Mouse (Mus musculus) heart, embryonic 15.5 days (tissue): ENCODE measurements at regions not wholly inside any gene's neighbourhood (a gene's known extent, or its start where the extent isn't known, plus 50 kb on each side); places are given as distances from the start of the nearest gene placed in this dataset.

Source experiments
- ATAC-seq: fragments of 200-750 bp; cut with Nextera tagmentation; replicated peaks from 2 replicates; pipeline ENCODE4 v1.8.0; 2017; ENCODE audit warnings: low read depth, moderate TSS enrichment; ENCODE audit not compliant: insufficient number of reproducible peaks, insufficient read depth, low FRiP score
- H3K27ac ChIP-seq: fragments of 300-500 bp; sonication (generic); 2 replicates; pipeline ENCODE4 v1.5.1; 2015; ENCODE audit warnings: mild to moderate bottlenecking, inconsistent platforms
- H3K27me3 ChIP-seq: fragments of 300-500 bp; sonication (generic); 2 replicates; pipeline ENCODE4 v1.6.1; 2015; ENCODE audit warnings: inconsistent platforms
- H3K36me3 ChIP-seq: fragments of 300-500 bp; sonication (generic); 2 replicates; pipeline ENCODE4 v1.6.1; 2015; ENCODE audit warnings: mild to moderate bottlenecking, inconsistent platforms
- H3K4me1 ChIP-seq: fragments of 300-500 bp; sonication (generic); replicated peaks from 2 replicates; pipeline ENCODE4 v1.6.1; 2015; ENCODE audit warnings: inconsistent platforms
- H3K4me2 ChIP-seq: fragments of 300-500 bp; sonication (generic); 2 replicates; pipeline ENCODE4 v1.6.1; 2015; ENCODE audit warnings: inconsistent platforms, mild to moderate bottlenecking, moderate library complexity
- H3K4me3 ChIP-seq: fragments of 300-500 bp; sonication (generic); 2 replicates; pipeline ENCODE4 v1.5.1; 2015; ENCODE audit warnings: mild to moderate bottlenecking, inconsistent platforms
- H3K9ac ChIP-seq: fragments of 300-500 bp; sonication (generic); 2 replicates; pipeline ENCODE4 v1.6.1; 2015; ENCODE audit warnings: mild to moderate bottlenecking, inconsistent platforms
- H3K9me3 ChIP-seq: fragments of 300-500 bp; sonication (generic); replicated peaks from 2 replicates; pipeline ENCODE4 v1.6.1; 2016; ENCODE audit warnings: inconsistent platforms
- WGBS: fragments of 180-500 bp; shearing (Covaris S2); methylation state at CpG from one replicate; pipeline ENCODE4 v1.1.7; 2015; ENCODE audit warnings: mixed read lengths; 5-methylcytosine and 5-hydroxymethylcytosine counted together

GRCm38 (mm10) chr14:24886896-24887421 is 400.0 kb downstream of the Rps24 start:
- 59% methylated on average over 8 of the region's 8 CpGs for WGBS

GRCm38 (mm10) chr14:24890856-24891255 is 403.9 kb downstream of the Rps24 start:
- H3K4me3 ChIP-seq, result no peak overlapping the region
- WGBS, result 76% methylated on average over 2 of the region's 2 CpGs
- H3K36me3 ChIP-seq, result no peaks in the 10 kb centered on the region
- H3K9me3 ChIP-seq, result no peaks in the 10 kb centered on the region
- no peak overlapping the region for H3K27ac ChIP-seq
- H3K4me1 ChIP-seq, result no peaks in the 10 kb centered on the region
- ATAC-seq, result no peak
- H3K27me3 ChIP-seq, result no peaks in the 10 kb centered on the region
- H3K9ac ChIP-seq, result no peak overlapping the region
- no peak overlapping the region for H3K4me2 ChIP-seq

More at GRCm38 (mm10) chr14:24886896-24887421, 400.0 kb downstream of the Rps24 start:
- no peak for ATAC-seq
- no peak overlapping the region for H3K4me3 ChIP-seq
- H3K27ac ChIP-seq, result no peak overlapping the region
- H3K36me3 ChIP-seq, result no peaks in the 10 kb centered on the region
- H3K9ac ChIP-seq, result no peak overlapping the region
- no peak overlapping the region for H3K4me2 ChIP-seq
- H3K27me3 ChIP-seq, result no peaks in the 10 kb centered on the region
- H3K9me3 ChIP-seq, result no peaks in the 10 kb centered on the region
- H3K4me1 ChIP-seq, result no peaks in the 10 kb centered on the region

DNA sequence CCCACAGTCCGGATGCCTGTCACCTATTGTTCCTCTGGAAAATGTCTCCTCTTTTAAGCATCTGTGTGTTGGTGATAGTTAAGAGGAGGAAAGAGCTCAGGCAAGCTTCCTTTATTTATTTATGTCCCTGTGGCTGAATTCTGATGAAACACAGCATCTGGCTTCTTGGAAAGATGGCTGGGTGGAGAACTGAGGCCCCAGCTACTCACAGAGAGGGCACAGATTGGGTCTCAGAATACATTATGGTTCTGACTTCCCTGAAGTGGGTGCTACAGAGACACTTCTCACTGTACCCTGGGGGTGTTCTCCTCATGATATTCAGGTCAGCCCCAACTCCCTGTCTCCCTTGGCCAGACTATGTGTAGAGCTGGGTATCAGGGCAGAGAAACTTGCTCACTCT is 408.3 kb downstream of the Rps24 start:
- ATAC-seq, result no peak
- Histone ChIP-seq H3K36me3 (no peaks in the 10 kb centered on the region), H3K4me3 (no peak overlapping the region), H3K27ac (peak overlapping the region; percentile 47; the same call in 1 of the 2 replicates), H3K9me3 (no peaks in the 10 kb centered on the region), H3K9ac (no peak overlapping the region), H3K27me3 (no peaks in the 10 kb centered on the region), H3K4me2 (no peak overlapping the region), H3K4me1 (peaks cover 6% of the 10 kb centered on the region)
- 44% methylated on average over 1 of the region's 1 CpGs for WGBS

DNA sequence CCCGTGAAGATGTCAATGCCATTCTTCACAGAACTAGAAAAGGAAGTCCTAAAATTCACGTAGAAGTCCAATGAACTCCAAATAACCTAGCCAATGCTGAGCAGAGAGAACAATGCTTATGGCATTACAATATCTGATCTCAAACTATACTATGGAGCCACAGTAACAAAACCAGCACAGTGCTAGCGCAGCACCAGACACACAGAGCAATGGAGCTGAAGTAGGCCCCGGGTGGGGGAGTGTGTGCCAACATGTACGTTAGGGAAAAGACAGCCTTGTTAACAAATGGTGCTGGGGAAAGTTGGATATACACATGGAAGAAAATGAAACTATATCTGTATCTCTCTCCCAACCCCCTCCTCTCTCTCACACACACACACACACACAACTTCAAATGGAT is 409.8 kb downstream of the Rps24 start:
- Histone ChIP-seq H3K9me3 (no peaks in the 10 kb centered on the region), H3K4me3 (no peak overlapping the region), H3K36me3 (no peaks in the 10 kb centered on the region), H3K27ac (no peak overlapping the region), H3K4me2 (no peak overlapping the region), H3K9ac (no peak overlapping the region), H3K4me1 (peaks cover 16% of the 10 kb centered on the region), H3K27me3 (no peaks in the 10 kb centered on the region)
- 90% methylated on average over 5 of the region's 5 CpGs for WGBS
- ATAC-seq, result no peak

DNA sequence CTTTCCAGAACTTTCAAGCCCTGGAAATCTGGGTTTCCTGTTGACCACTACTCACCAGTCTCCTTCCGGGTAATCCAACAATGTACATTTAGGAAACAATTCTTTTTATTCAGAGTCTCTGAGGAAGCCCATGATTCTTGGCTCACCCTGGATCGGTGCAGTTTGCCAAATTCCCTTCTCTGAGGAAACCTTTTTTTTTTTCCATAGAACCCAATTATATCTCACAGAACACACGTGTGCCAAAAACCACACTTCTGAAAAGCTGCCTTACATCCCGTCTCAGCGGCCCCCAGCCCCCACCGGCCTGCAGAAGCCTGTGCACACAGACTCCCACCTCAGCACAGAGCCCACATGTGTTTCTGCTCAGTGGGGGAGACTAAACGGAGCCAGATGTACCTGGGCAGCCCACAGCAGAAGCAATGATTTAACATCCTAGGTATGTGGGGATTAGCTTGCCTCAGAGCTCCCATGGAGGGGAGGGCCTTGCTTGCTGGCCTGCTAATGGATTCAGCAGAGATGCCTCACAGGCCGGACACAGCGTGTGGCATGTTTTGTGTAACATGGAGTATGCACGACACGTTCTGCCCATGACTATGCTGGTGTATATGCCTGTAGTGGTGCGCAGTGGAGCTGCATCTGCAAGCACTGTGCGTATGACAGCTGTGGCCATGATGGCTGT is 413.7 kb downstream of the Rps24 start:
- no peak overlapping the region for H3K9ac ChIP-seq
- peak overlapping the region; percentile 74 for H3K27ac ChIP-seq
- WGBS, result 54% methylated on average over 13 of the region's 13 CpGs
- H3K4me2 ChIP-seq, result no peak overlapping the region
- H3K36me3 ChIP-seq, result no peaks in the 10 kb centered on the region
- H3K27me3 ChIP-seq, result no peaks in the 10 kb centered on the region
- no peak overlapping the region for H3K4me3 ChIP-seq
- H3K9me3 ChIP-seq, result no peaks in the 10 kb centered on the region
- H3K4me1 ChIP-seq, result peaks cover 25% of the 10 kb centered on the region
- ATAC-seq, result peak; percentile 65

DNA sequence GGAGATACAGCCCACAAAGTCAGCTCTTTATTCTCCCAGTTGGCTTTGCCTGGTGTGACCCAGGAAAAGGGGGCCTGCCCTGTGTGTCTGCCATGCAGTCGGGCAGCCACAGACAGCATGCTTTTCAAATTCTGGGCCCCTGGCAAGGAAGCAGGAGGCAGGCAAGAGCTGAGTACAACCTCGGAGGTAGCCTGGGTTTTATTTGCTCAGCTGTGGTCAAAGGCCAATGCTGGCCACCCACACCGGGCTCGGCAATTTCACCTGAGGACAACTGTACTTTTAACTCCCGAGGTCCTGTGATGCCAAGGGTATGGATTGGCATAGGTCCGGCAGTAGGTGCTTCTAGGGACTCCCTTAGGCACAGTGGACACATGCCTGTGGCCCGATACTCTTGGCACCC is 414.8 kb downstream of the Rps24 start:
- H3K4me1 ChIP-seq, result peaks cover 25% of the 10 kb centered on the region
- H3K4me3 ChIP-seq, result no peak overlapping the region
- no peak for ATAC-seq
- 79% methylated on average over 7 of the region's 7 CpGs for WGBS
- H3K27me3 ChIP-seq, result no peaks in the 10 kb centered on the region
- no peaks in the 10 kb centered on the region for H3K36me3 ChIP-seq
- H3K9me3 ChIP-seq, result no peaks in the 10 kb centered on the region
- H3K27ac ChIP-seq, result peak overlapping the region; percentile 74; the same call in 1 of the 2 replicates
- H3K4me2 ChIP-seq, result no peak overlapping the region
- no peak overlapping the region for H3K9ac ChIP-seq

DNA sequence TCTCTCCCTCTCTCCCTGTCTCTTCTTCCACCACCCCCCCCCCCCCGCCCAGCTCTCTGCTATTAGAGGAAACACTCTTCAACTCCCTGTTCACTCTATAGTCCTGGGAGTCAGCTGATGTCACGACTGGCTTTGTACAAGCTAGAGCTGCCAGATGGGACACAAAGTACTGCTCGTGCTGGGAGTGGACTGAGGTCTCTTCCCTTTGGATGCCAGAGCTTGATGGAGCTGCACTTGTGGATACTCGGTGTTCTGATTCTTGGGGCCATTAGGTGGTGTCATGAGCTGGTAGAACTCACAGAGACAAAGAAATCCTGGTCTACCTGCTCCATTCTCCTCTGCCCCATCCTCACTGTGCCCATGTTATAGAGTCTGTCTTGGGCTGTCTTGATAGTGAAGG is 415.9 kb downstream of the Rps24 start:
- ATAC-seq, result peak; percentile 89
- Histone ChIP-seq H3K36me3 (no peaks in the 10 kb centered on the region), H3K4me2 (no peak overlapping the region), H3K27me3 (no peaks in the 10 kb centered on the region), H3K9ac (no peak overlapping the region), H3K4me1 (peaks cover 25% of the 10 kb centered on the region), H3K4me3 (no peak overlapping the region), H3K27ac (peak overlapping the region; percentile 71), H3K9me3 (no peaks in the 10 kb centered on the region)
- 16% methylated on average over 3 of the region's 4 CpGs for WGBS

DNA sequence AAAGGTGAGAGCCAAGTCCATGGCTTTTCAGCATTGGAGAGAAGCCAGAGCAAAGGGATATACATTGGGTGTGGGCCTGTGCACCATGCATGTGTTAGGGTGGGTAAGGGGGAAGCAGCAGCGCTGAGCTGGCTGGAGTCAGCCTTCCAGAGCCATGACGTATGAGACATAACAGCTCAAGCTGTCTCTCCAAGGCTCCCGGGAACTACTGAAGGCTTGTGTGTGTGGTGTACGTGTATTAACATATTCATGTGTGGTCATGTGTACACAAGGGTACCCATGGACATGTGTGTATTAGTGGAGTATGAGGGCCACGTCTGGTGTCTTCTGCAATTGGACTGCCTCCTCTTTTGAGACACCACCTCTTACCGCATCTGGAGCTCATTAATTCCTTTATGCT is 417.8 kb downstream of the Rps24 start:
- Histone ChIP-seq H3K27ac (no peak overlapping the region), H3K27me3 (no peaks in the 10 kb centered on the region), H3K4me1 (peaks cover 27% of the 10 kb centered on the region), H3K4me2 (no peak overlapping the region), H3K9me3 (no peaks in the 10 kb centered on the region), H3K4me3 (no peak overlapping the region), H3K9ac (no peak overlapping the region), H3K36me3 (no peaks in the 10 kb centered on the region)
- whole genome bisulfite sequencing, result 83% methylated on average over 6 of the region's 6 CpGs
- ATAC-seq, result no peak

DNA sequence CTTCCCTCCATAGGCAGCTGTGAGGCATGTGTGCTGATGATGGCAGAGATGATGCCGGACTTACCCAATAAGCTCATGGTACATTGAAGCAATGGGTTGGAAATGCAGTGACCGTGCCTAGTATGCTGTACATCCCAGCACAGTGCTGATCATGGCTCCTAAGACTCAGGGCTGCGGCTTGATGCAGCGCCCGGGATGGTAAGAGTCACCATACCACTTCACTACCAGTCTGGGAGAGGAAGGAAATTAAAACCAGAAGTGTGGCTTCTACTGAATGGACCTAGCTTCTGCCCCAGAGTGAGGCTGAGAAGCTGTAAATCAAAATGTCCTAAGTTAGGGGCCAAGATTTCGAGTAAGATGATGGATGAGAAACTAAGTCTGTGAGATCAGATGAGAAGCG is 420.0 kb downstream of the Rps24 start:
- H3K4me3 ChIP-seq, result no peak overlapping the region
- no peak for ATAC-seq
- no peaks in the 10 kb centered on the region for H3K36me3 ChIP-seq
- no peak overlapping the region for H3K27ac ChIP-seq
- WGBS, result 74% methylated on average over 7 of the region's 7 CpGs
- H3K9me3 ChIP-seq, result no peaks in the 10 kb centered on the region
- no peak overlapping the region for H3K9ac ChIP-seq
- peaks cover 21% of the 10 kb centered on the region for H3K4me1 ChIP-seq
- H3K4me2 ChIP-seq, result no peak overlapping the region
- no peaks in the 10 kb centered on the region for H3K27me3 ChIP-seq

DNA sequence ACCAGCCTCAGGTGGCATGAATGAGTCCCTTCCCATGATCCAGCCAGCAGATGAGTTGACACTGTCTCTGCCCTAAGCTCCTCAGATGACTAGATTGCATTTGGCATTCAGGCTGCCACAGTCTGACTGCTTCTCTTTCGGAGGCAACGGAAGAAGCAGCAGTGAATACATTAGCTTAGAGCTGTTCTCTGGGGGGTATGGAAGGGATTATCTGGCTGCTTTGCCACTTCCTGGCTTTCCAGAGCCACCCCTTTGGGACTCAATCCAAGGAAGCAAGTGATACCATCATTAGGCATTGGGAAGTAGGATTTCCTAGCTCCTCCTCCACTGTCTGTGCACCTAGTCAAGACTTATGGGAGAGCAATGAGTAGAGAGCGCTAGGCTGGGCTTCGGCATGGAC is 421.5 kb downstream of the Rps24 start:
- Histone ChIP-seq H3K27ac (no peak overlapping the region), H3K4me2 (no peak overlapping the region), H3K36me3 (no peaks in the 10 kb centered on the region), H3K9me3 (no peaks in the 10 kb centered on the region), H3K27me3 (no peaks in the 10 kb centered on the region), H3K4me3 (no peak overlapping the region), H3K9ac (no peak overlapping the region), H3K4me1 (peaks cover 22% of the 10 kb centered on the region)
- 82% methylated on average over 4 of the region's 4 CpGs for whole genome bisulfite sequencing
- no peak for ATAC-seq

DNA sequence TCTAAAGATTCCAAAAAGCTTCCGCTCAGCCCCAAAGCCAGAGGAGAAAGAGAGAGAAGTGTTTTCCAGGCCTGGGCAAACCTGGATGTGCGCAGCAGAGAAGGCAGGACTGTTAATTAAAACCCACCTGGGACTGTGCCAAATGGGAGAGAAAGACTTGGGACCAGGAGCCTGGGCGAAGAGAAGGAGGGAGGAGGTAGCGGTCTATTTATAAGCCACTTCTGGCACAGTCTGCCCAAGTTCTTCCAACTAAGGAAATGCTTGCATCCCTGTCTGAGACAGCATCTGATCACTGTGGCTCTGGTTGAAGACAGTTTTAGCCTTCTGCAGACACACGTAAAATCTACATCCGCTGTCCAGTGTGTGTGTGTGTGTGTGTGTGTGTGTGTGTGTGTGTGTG is 424.7 kb downstream of the Rps24 start:
- peak; percentile 79 for ATAC-seq
- Histone ChIP-seq H3K9me3 (no peaks in the 10 kb centered on the region), H3K4me2 (no peak overlapping the region; the same call in 1 of the 2 replicates), H3K36me3 (no peaks in the 10 kb centered on the region), H3K27ac (peak overlapping the region; percentile 79), H3K27me3 (no peaks in the 10 kb centered on the region), H3K4me3 (no peak overlapping the region), H3K9ac (no peak overlapping the region), H3K4me1 (peaks cover 19% of the 10 kb centered on the region)
- 28% methylated on average over 6 of the region's 6 CpGs for WGBS

GRCm38 (mm10) chr14:24919056-24919455 is 432.1 kb downstream of the Rps24 start:
- H3K9ac ChIP-seq, result no peak overlapping the region
- H3K4me2 ChIP-seq, result no peak overlapping the region
- H3K4me1 ChIP-seq, result no peaks in the 10 kb centered on the region
- ATAC-seq, result no peak
- no peak overlapping the region for H3K4me3 ChIP-seq
- no peaks in the 10 kb centered on the region for H3K27me3 ChIP-seq
- no peaks in the 10 kb centered on the region for H3K36me3 ChIP-seq
- no peak overlapping the region for H3K27ac ChIP-seq
- no peaks in the 10 kb centered on the region for H3K9me3 ChIP-seq
- WGBS, result 88% methylated on average over 3 of the region's 3 CpGs
